Mouse (Mus musculus): ENCODE measurements at regions not wholly inside any gene's neighbourhood (a gene's known extent, or its start where the extent isn't known, plus 50 kb on each side); places are given as distances from the start of the nearest gene placed in this dataset.

DNA sequence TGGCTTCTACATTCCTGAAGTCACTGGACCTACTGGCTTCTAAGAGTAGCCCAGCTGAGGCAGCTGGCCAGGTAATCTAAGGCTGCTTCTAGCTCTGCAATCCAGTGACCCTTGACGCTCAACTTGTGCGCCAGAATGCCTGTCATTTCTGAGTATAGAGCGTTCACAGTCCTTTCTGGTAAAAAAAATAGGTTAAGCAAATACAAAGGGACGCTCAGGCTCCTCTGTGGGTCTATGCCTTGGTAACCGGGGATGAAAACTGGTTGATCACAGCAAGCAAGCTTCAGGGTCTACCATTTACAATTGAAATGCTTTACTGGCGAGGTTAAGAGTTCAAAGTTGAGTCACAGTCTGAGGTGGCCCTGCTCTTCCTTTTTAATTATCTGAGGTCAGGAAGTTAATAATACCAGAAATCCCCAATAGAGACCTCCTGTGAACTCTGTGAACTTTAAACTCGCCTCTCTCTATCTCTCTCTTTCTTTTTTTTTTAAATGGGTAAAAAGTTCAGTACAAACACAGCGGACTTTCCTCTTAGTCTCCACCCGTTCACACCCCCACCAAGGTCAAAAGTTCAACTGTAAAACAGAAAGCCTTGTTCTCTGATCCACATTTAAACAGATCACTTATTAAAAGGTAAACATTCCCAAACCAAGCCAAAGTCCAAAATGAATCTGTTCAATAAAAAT is 148.6 kb downstream of the Nrip1 start:
- DNase-seq (ENCODE audit: low spot score) (no peak), ATAC-seq (peak; percentile 55)
- Histone ChIP-seq H3K4me2 (replicated peaks; ENCODE audit: low read depth, low read length) (peak overlapping the region; percentile 25; the same call in 1 of the 2 replicates), H3K4me1 (ENCODE audit: insufficient read depth, low read depth, low read length) (peaks cover 10% of the 10 kb centered on the region; the same call in 1 of the 2 replicates), H3K36me3 (ENCODE audit: insufficient read depth, low read length) (no peaks in the 10 kb centered on the region), H3K4me3 (ENCODE audit: low read depth, low read length) (no peak overlapping the region), H3K9ac (replicated peaks; ENCODE audit: low read depth) (no peak overlapping the region), H3K27me3 (replicated peaks; ENCODE audit: insufficient read depth, low read length) (no peaks in the 10 kb centered on the region), H3K27ac (ENCODE audit: low read length) (no peak overlapping the region), H3K9me3 (ENCODE audit: low read length) (no peaks in the 10 kb centered on the region)
- WGBS = 25% methylated on average over 9 of the region's 9 CpGs
- TF ChIP-seq EP300 (IDR thresholded peaks at IDR 0.05) (no peak), CTCF (IDR thresholded peaks at IDR 0.05) (no peak)

DNA sequence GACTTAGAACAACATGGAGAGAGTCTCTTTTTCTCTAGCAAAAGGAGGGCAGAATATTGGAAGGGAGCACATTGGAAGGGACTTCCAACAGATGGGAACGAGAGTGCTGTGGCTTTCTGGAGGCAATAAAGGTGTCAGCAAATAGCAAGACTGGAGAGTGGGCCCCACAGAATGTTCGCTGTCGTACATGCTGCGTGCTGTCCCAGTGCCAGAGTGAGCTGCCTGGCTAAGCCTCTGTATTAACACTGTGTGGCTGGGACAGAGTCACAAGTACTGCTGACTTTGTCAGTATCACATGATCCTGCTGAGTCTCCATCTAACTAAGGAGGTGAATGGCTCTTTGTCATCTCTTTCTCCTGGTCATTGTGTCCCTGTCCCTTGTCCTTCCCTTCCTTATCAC is 149.9 kb downstream of the Nrip1 start:
- Histone ChIP-seq H3K4me2 (replicated peaks; ENCODE audit: low read depth, low read length) (no peak overlapping the region), H3K27me3 (replicated peaks; ENCODE audit: insufficient read depth, low read length) (no peaks in the 10 kb centered on the region), H3K9ac (replicated peaks; ENCODE audit: low read depth) (no peak overlapping the region), H3K36me3 (ENCODE audit: insufficient read depth, low read length) (no peaks in the 10 kb centered on the region), H3K27ac (ENCODE audit: low read length) (no peak overlapping the region), H3K4me3 (ENCODE audit: low read depth, low read length) (no peak overlapping the region), H3K9me3 (ENCODE audit: low read length) (no peaks in the 10 kb centered on the region), H3K4me1 (ENCODE audit: insufficient read depth, low read depth, low read length) (peaks cover 10% of the 10 kb centered on the region; the same call in 1 of the 2 replicates)
- no peak for ATAC-seq
- 43% methylated on average over 4 of the region's 4 CpGs for WGBS
- no peak for DNase-seq (ENCODE audit: low spot score)
- TF ChIP-seq EP300 (IDR thresholded peaks at IDR 0.05) (no peak), CTCF (IDR thresholded peaks at IDR 0.05) (no peak)

DNA sequence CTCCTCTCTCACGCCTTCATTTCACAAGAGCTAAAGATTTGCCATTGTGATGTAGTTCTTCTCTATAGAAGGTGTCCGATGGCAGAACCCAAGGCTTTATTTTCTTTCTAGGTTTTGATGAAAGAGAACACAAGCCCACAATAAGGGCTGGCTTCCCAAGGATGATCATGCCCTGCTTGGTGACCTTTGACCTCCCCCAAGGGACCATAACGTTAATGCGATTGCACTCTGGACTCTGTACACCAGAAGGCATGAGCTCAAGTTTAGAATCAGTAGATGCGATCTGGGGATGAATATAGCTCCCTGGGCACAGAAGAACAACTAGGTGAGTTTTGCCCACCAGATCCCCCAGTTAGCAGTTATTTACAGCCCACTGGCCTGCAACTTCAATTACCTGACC is 150.7 kb downstream of the Nrip1 start:
- Histone ChIP-seq H3K36me3 (ENCODE audit: insufficient read depth, low read length) (no peaks in the 10 kb centered on the region), H3K27ac (ENCODE audit: low read length) (no peak overlapping the region), H3K9ac (replicated peaks; ENCODE audit: low read depth) (no peak overlapping the region), H3K4me2 (replicated peaks; ENCODE audit: low read depth, low read length) (no peak overlapping the region), H3K4me3 (ENCODE audit: low read depth, low read length) (no peak overlapping the region), H3K9me3 (ENCODE audit: low read length) (no peaks in the 10 kb centered on the region), H3K4me1 (ENCODE audit: insufficient read depth, low read depth, low read length) (peaks cover 10% of the 10 kb centered on the region; the same call in 1 of the 2 replicates), H3K27me3 (replicated peaks; ENCODE audit: insufficient read depth, low read length) (no peaks in the 10 kb centered on the region)
- no peak for TF ChIP-seq CTCF (IDR thresholded peaks at IDR 0.05)
- no peak for TF ChIP-seq EP300 (IDR thresholded peaks at IDR 0.05)
- WGBS = 85% methylated on average over 5 of the region's 5 CpGs
- ATAC-seq (no peak), DNase-seq (ENCODE audit: low spot score) (no peak)

DNA sequence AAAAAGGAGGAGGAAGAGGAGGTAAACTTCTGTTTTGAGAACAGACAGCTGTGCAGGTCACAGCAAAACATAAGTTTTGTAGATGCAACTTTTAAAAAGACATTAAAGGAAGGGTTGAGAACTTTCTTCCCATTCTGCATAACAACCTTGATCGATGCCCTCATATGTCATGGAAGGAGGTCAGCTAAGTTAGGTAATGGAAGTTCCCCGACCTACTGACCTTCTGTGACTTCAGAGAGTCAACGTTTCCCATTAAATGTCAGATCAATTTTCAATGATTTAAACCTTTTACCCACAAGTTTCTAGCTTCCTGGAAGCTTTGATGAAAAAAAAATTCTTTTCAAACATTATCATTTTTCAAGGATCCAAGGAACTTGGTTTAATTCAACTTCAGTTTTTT is 153.2 kb downstream of the Nrip1 start:
- Histone ChIP-seq H3K27ac (ENCODE audit: low read length) (no peak overlapping the region), H3K4me1 (ENCODE audit: insufficient read depth, low read depth, low read length) (peaks cover 4% of the 10 kb centered on the region; the same call in 1 of the 2 replicates), H3K4me3 (ENCODE audit: low read depth, low read length) (no peak overlapping the region), H3K36me3 (ENCODE audit: insufficient read depth, low read length) (no peaks in the 10 kb centered on the region), H3K9me3 (ENCODE audit: low read length) (no peaks in the 10 kb centered on the region), H3K4me2 (replicated peaks; ENCODE audit: low read depth, low read length) (no peak overlapping the region), H3K27me3 (replicated peaks; ENCODE audit: insufficient read depth, low read length) (no peaks in the 10 kb centered on the region), H3K9ac (replicated peaks; ENCODE audit: low read depth) (no peak overlapping the region)
- TF ChIP-seq EP300 (IDR thresholded peaks at IDR 0.05) (no peak), CTCF (IDR thresholded peaks at IDR 0.05) (no peak)
- WGBS = 69% methylated on average over 3 of the region's 3 CpGs
- DNase-seq (ENCODE audit: low spot score) (no peak), ATAC-seq (no peak)

DNA sequence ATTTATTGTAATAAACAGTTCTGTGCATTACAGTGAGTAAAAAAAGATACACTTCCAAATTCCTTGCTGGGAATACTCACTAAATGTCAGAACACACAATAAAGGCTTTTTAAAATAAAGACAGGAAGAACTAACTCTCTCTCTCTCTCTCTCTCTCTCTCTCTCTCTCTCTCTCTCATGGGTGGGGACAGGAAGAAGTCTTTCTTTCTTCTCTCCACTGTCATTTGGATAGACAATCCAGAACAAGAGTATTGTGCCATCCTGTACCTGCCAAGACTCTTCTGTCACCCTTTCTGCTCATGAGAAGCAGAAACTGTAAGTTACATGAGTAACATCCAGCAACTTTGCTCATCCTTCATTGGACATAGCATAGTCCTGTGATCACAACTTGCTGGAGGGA is 154.4 kb downstream of the Nrip1 start:
- Histone ChIP-seq H3K27me3 (replicated peaks; ENCODE audit: insufficient read depth, low read length) (no peaks in the 10 kb centered on the region), H3K4me1 (ENCODE audit: insufficient read depth, low read depth, low read length) (no peaks in the 10 kb centered on the region), H3K27ac (ENCODE audit: low read length) (no peak overlapping the region), H3K9ac (replicated peaks; ENCODE audit: low read depth) (no peak overlapping the region), H3K36me3 (ENCODE audit: insufficient read depth, low read length) (no peaks in the 10 kb centered on the region), H3K4me2 (replicated peaks; ENCODE audit: low read depth, low read length) (no peak overlapping the region), H3K9me3 (ENCODE audit: low read length) (no peaks in the 10 kb centered on the region), H3K4me3 (ENCODE audit: low read depth, low read length) (no peak overlapping the region)
- ATAC-seq (no peak), DNase-seq (ENCODE audit: low spot score) (no peak)
- TF ChIP-seq CTCF (IDR thresholded peaks at IDR 0.05) (no peak), EP300 (IDR thresholded peaks at IDR 0.05) (no peak)

DNA sequence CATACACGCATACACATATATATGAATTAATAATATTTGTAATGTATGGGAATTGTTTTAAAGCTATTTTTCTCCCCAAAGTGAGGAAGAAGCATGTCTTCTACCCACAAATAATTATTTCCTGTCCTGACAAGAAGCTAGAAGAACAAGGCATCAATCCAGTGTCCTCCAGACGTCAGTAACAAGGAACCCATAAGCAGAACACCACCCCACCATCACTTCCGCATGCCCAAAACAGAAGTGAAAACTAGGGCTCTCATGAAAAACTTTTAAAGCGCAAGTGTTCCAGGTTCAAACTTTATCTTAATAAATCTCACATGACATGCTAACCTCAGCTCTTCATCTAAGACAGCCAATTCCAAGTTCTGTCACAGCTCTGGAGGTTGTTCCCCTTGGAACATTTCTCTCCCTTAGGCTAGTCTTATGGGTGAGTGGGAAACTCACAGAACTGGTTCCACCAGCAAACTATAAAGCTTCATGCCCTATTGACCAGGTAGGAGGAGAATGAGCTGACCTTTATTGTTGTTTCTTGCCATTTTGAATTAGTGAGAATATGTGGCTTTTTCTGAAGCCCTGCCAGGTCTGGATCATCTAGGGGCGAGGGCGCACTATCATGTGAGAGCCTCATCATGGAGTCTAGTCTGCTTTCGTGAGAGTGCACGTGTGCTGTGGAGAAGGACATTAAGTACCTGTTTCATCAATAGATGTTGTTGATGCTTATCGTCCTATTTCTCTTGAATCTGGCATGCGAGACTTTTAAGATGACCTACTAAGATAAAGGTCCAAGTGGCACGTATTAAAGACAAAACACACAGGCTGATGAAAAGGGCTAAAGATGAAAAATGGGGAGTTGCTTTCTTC is 155.1 kb downstream of the Nrip1 start:
- DNase-seq (ENCODE audit: low spot score) (no peak), ATAC-seq (no peak)
- TF ChIP-seq EP300 (IDR thresholded peaks at IDR 0.05) = no peak
- no peak for TF ChIP-seq CTCF (IDR thresholded peaks at IDR 0.05)
- Histone ChIP-seq H3K4me1 (ENCODE audit: insufficient read depth, low read depth, low read length) (no peaks in the 10 kb centered on the region), H3K9ac (replicated peaks; ENCODE audit: low read depth) (no peak overlapping the region), H3K9me3 (ENCODE audit: low read length) (no peaks in the 10 kb centered on the region), H3K27ac (ENCODE audit: low read length) (no peak overlapping the region), H3K4me3 (ENCODE audit: low read depth, low read length) (no peak overlapping the region), H3K4me2 (replicated peaks; ENCODE audit: low read depth, low read length) (no peak overlapping the region), H3K27me3 (replicated peaks; ENCODE audit: insufficient read depth, low read length) (no peaks in the 10 kb centered on the region), H3K36me3 (ENCODE audit: insufficient read depth, low read length) (no peaks in the 10 kb centered on the region)
- WGBS = 75% methylated on average over 11 of the region's 11 CpGs
